Mouse (Mus musculus): ENCODE measurements around the gene Barx2. TPM values are rescaled to one million over a fixed set of nuclear protein-coding genes. Genes with fewer than 3 reads are reported as not detected.

Barx2 gene
- polyA plus RNA-seq, 1 experiment from 2014 or later: 0.17 TPM

- H3K4me3 ChIP-seq (replicated peaks): no peak overlapping the region
- 19% methylated on average over 22 of the region's 22 CpGs for WGBS
- H3K4me2 ChIP-seq: peak overlapping the region; percentile 43
- no peak overlapping the region; the same call in 1 of the 2 replicates for H3K9ac ChIP-seq (replicated peaks)
- peak; percentile 63; the same call in 1 of the 2 replicates for ATAC-seq (ENCODE audit: low FRiP score)
- H3K27ac ChIP-seq (replicated peaks): no peak overlapping the region
- no peaks in the 10 kb centered on the region for H3K36me3 ChIP-seq
- no peaks in the 10 kb centered on the region for H3K9me3 ChIP-seq (replicated peaks)
- peaks cover 7% of the 10 kb centered on the region for H3K4me1 ChIP-seq
- 0 out of 2 replicates have a peak, but pooled peaks cover 7% of the 10 kb centered on the region for H3K27me3 ChIP-seq (replicated peaks)
These were observed 12.8 kb upstream of the Barx2 start for GRCm38 (mm10) chr9:31925830-31926624.

- H3K9ac ChIP-seq (replicated peaks): no peak overlapping the region
- H3K27ac ChIP-seq (replicated peaks): no peak overlapping the region
- ATAC-seq (ENCODE audit: low FRiP score): no peak
- peaks cover 7% of the 10 kb centered on the region for H3K4me1 ChIP-seq
- 82% methylated on average over 7 of the region's 7 CpGs for WGBS
- H3K4me2 ChIP-seq: no peak overlapping the region
- H3K36me3 ChIP-seq: no peaks in the 10 kb centered on the region
- H3K27me3 ChIP-seq (replicated peaks): peaks cover 24% of the 10 kb centered on the region
- H3K9me3 ChIP-seq (replicated peaks): no peaks in the 10 kb centered on the region
- H3K4me3 ChIP-seq (replicated peaks): no peak overlapping the region
These were observed 10.3 kb upstream of the Barx2 start for GRCm38 (mm10) chr9:31923529-31923928.

- WGBS: 36% methylated on average over 1 of the region's 1 CpGs
- Histone ChIP-seq H3K27me3 (replicated peaks) (peaks cover 50% of the 10 kb centered on the region), H3K27ac (replicated peaks) (no peak overlapping the region)
These were observed 6.5 kb upstream of the Barx2 start for GRCm38 (mm10) chr9:31919802-31920201.

DNA sequence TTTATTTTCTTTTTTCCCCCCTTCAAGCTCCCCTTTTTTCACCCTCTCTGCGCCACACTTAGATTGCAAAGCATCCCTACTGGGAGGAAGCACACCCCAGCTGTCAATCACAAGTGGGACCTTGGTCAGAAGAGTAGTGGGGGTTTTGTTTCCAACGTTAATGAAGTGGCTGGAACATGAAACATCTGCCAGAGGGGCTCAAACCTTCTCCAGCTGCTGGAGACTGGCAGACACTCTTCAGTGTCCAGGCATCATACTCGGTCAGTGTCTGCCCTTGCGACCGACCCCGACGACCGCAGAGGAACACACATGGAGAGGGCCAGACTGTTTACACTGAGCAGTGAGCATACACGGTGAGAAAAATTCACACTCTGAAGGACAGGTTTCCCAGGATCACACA, 3.2 kb upstream of the Barx2 start:
- peaks cover 28% of the 10 kb centered on the region for H3K4me1 ChIP-seq
- H3K27me3 ChIP-seq (replicated peaks): peaks cover 84% of the 10 kb centered on the region
- H3K27ac ChIP-seq (replicated peaks): no peak overlapping the region
- no peak overlapping the region for H3K4me2 ChIP-seq
- H3K9me3 ChIP-seq (replicated peaks): no peaks in the 10 kb centered on the region
- no peaks in the 10 kb centered on the region for H3K36me3 ChIP-seq
- no peak overlapping the region for H3K4me3 ChIP-seq (replicated peaks)
- WGBS: 8% methylated on average over 9 of the region's 9 CpGs
- H3K9ac ChIP-seq (replicated peaks): no peak overlapping the region
- ATAC-seq (ENCODE audit: low FRiP score): no peak

More at GRCm38 (mm10) chr9:31919802-31920201, 6.5 kb upstream of the Barx2 start:
- no peak for ATAC-seq (ENCODE audit: low FRiP score)
- no peaks in the 10 kb centered on the region for H3K9me3 ChIP-seq (replicated peaks)
- H3K9ac ChIP-seq (replicated peaks): no peak overlapping the region
- H3K4me3 ChIP-seq (replicated peaks): no peak overlapping the region
- H3K4me1 ChIP-seq: peaks cover 4% of the 10 kb centered on the region
- no peaks in the 10 kb centered on the region for H3K36me3 ChIP-seq
- H3K4me2 ChIP-seq: no peak overlapping the region

DNA sequence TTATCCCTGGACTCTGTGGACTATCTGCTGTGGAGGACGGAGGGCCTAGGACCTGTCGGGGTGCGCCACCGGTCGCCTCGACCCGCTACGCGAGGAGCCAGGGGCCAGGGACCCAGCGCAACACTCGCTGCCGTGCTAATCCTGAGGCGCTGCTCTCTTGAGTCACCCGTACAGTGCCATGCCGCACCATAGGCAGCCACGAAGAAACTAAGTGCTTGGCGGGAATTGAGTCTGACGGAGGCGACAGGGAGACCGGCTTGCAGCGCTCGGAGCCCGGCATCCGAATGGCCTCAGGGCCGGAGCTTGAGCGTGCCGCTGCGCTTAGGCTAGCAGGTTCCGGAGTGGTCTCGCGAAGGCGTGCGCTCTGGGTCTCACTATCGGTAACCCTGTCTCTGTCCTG, 1.6 kb upstream of the Barx2 start:
- no peaks in the 10 kb centered on the region for H3K36me3 ChIP-seq
- peak overlapping the region; percentile 99 for H3K4me2 ChIP-seq
- H3K4me1 ChIP-seq: peaks cover 28% of the 10 kb centered on the region
- no peak for ATAC-seq (ENCODE audit: low FRiP score)
- H3K4me3 ChIP-seq (replicated peaks): peak overlapping the region; percentile 59
- peaks cover 93% of the 10 kb centered on the region for H3K27me3 ChIP-seq (replicated peaks)
- no peak overlapping the region for H3K27ac ChIP-seq (replicated peaks)
- no peaks in the 10 kb centered on the region for H3K9me3 ChIP-seq (replicated peaks)
- WGBS: under 1% methylated on average over 34 of the region's 34 CpGs
- H3K9ac ChIP-seq (replicated peaks): no peak overlapping the region

DNA sequence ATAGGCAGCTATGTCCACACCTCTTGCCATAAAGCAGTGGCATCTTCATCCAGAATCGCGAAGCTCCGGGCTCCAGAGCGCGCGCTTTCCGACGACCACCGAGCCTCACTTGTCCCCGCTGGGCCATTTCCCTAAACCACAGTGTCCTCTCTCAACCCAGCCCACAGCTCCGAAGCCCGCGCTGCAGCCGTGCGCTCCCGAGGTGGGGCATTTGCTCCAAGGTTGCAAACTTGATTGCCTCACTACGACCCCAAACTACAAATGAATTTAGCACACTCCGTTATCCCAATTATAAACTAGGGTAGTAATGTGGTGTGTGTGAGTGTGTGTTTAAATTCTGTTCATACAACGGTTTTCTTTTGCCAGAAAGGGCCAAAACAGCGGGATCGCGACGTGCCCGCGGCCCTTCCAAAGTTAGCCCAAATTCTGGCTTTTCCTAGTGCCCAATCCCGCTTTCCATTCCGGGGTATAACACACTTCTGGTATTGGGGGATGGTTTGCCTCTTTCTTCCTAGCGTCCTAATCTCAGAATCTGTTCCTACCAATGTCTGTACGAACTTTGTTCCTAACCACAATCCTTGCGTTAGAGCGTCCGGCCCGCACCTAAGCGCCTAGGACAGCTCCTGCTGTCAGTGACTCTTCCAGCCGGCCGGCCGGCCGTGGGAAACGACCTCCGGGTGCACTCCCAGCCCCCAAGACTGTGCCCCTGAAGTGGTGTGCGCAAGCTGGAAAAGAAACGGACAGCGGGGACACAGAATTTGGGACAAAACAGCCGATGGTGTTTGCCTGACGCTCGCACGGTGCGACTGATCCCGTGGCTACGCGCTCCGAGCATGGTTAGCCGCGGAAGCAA, 703 bp upstream of the Barx2 start:
- H3K4me1 ChIP-seq: peaks cover 28% of the 10 kb centered on the region
- H3K4me3 ChIP-seq (replicated peaks): peak overlapping the region; percentile 59
- WGBS: under 1% methylated on average over 54 of the region's 54 CpGs
- no peaks in the 10 kb centered on the region for H3K9me3 ChIP-seq (replicated peaks)
- peaks cover 84% of the 10 kb centered on the region for H3K27me3 ChIP-seq (replicated peaks)
- H3K36me3 ChIP-seq: no peaks in the 10 kb centered on the region
- 0 out of 2 replicates have a peak, but pooled peaks have one; percentile 49 for ATAC-seq (ENCODE audit: low FRiP score)
- no peak overlapping the region for H3K27ac ChIP-seq (replicated peaks)
- H3K9ac ChIP-seq (replicated peaks): 0 out of 2 replicates have a peak overlapping the region, but pooled peaks have one; percentile 53
- peak overlapping the region; percentile 99 for H3K4me2 ChIP-seq

GRCm38 (mm10) chr9:31912553-31912920, 725 bp downstream of the Barx2 start:
- Histone ChIP-seq H3K36me3 (no peaks in the 10 kb centered on the region), H3K27me3 (replicated peaks) (peaks cover 77% of the 10 kb centered on the region), H3K4me2 (peak overlapping the region; percentile 99), H3K9me3 (replicated peaks) (no peaks in the 10 kb centered on the region), H3K27ac (replicated peaks) (no peak overlapping the region), H3K9ac (replicated peaks) (no peak overlapping the region), H3K4me3 (replicated peaks) (peak overlapping the region; percentile 59), H3K4me1 (peaks cover 28% of the 10 kb centered on the region)
- 0 out of 2 replicates have a peak, but pooled peaks have one; percentile 3 for ATAC-seq (ENCODE audit: low FRiP score)
- WGBS: 1% methylated on average over 16 of the region's 16 CpGs

DNA sequence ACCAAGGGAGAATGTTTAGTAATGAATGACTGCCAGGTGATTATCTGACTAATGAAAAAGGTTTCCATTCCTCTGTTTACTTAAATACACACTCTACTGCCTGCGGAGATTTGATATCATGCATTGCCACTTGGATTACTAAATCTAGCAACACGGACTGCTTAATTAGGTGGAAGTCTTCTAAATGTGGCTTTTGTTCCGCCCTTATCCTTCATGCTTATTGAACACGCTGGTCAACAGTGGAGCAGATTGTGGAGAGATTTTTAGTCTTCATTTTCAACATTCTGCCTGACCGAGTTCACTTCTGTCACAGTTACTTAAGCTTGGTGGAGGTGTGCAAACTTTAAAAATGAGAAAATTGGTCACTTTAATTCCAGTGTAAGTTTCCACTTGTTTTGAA, 3.0 kb downstream of the Barx2 start:
- Histone ChIP-seq H3K4me1 (peaks cover 28% of the 10 kb centered on the region), H3K27me3 (replicated peaks) (peaks cover 58% of the 10 kb centered on the region), H3K4me2 (no peak overlapping the region), H3K9ac (replicated peaks) (no peak overlapping the region), H3K4me3 (replicated peaks) (no peak overlapping the region), H3K9me3 (replicated peaks) (no peaks in the 10 kb centered on the region), H3K27ac (replicated peaks) (no peak overlapping the region), H3K36me3 (no peaks in the 10 kb centered on the region)
- WGBS: 57% methylated on average over 5 of the region's 5 CpGs
- no peak for ATAC-seq (ENCODE audit: low FRiP score)

DNA sequence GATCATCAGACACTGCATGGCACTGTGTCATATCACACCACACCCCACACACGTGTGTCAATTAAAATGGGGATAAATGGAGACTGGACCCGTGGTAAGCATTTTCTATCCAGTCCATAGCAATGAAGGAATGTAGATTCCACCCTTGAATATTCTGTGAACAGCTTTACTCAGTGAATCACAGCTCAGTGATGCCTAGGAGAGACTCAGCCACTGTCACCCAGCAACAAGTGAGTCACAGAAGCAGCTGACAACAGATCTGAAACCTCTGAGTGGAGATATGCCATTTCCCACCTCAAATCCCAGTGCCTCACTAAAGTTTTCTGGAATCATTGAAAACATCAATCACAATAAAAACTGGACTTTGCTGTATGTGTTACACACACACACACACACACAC, 11.5 kb downstream of the Barx2 start:
- Histone ChIP-seq H3K36me3 (no peaks in the 10 kb centered on the region), H3K4me3 (replicated peaks) (no peak overlapping the region), H3K9me3 (replicated peaks) (no peaks in the 10 kb centered on the region), H3K4me2 (no peak overlapping the region), H3K9ac (replicated peaks) (no peak overlapping the region), H3K27me3 (replicated peaks) (no peaks in the 10 kb centered on the region; the same call in 1 of the 2 replicates), H3K27ac (replicated peaks) (no peak overlapping the region), H3K4me1 (no peaks in the 10 kb centered on the region)
- WGBS: 82% methylated on average over 2 of the region's 2 CpGs
- no peak for ATAC-seq (ENCODE audit: low FRiP score)

GRCm38 (mm10) chr9:31894775-31895320, 18.4 kb downstream of the Barx2 start:
- Histone ChIP-seq H3K4me3 (replicated peaks) (no peak overlapping the region), H3K9me3 (replicated peaks) (no peaks in the 10 kb centered on the region), H3K9ac (replicated peaks) (no peak overlapping the region), H3K4me2 (no peak overlapping the region), H3K27ac (replicated peaks) (no peak overlapping the region), H3K27me3 (replicated peaks) (no peaks in the 10 kb centered on the region; the same call in 1 of the 2 replicates), H3K4me1 (no peaks in the 10 kb centered on the region), H3K36me3 (no peaks in the 10 kb centered on the region)
- WGBS: 44% methylated on average over 10 of the region's 10 CpGs
- no peak for ATAC-seq (ENCODE audit: low FRiP score)

- H3K4me3 ChIP-seq (replicated peaks): no peak overlapping the region
- H3K27ac ChIP-seq (replicated peaks): no peak overlapping the region
- no peak overlapping the region for H3K4me2 ChIP-seq
- no peaks in the 10 kb centered on the region for H3K27me3 ChIP-seq (replicated peaks)
- ATAC-seq (ENCODE audit: low FRiP score): no peak
- no peaks in the 10 kb centered on the region for H3K36me3 ChIP-seq
- H3K9ac ChIP-seq (replicated peaks): no peak overlapping the region
- WGBS: 79% methylated on average over 4 of the region's 4 CpGs
- H3K9me3 ChIP-seq (replicated peaks): no peaks in the 10 kb centered on the region
- no peaks in the 10 kb centered on the region for H3K4me1 ChIP-seq
These were observed 24.9 kb downstream of the Barx2 start for GRCm38 (mm10) chr9:31888333-31888732.
